Mouse (Mus musculus) CH12.LX (cell line): Measurements from ENCODE around the gene Dok5. TPM values are rescaled to one million over a fixed set of nuclear protein-coding genes. Genes with fewer than 3 reads are reported as not detected.

Experiments used
- DNase-seq: peaks from one replicate; pipeline ENCODE4 v3.0.0-alpha.2; 2013; ENCODE audit errors: extremely low read depth
- H3K27ac ChIP-seq: 2 replicates; pipeline ENCODE4 v1.5.1; 2012; ENCODE audit warnings: low read depth, mild to moderate bottlenecking, control low read depth, moderate library complexity; ENCODE audit not compliant: insufficient read depth
- H3K27me3 ChIP-seq: replicated peaks from 2 replicates; pipeline ENCODE3; 2012; ENCODE audit warnings: inconsistent platforms
- H3K36me3 ChIP-seq, 2 experiments: replicated peaks in 1 of 2; 2 replicates each; pipeline versions ENCODE3 to v1.6.1; 2012; ENCODE audit warnings: inconsistent platforms in 1 of 2, low read length in 1 of 2, mild to moderate bottlenecking in 1 of 2, mixed read lengths in 1 of 2, moderate library complexity in 1 of 2; ENCODE audit not compliant: control insufficient read depth in 1 of 2, insufficient read depth in 1 of 2
- H3K4me1 ChIP-seq, 2 experiments: 2 replicates each; pipeline ENCODE4 v1.6.1; 2012; ENCODE audit warnings: inconsistent platforms in 1 of 2, moderate library complexity in 1 of 2; ENCODE audit not compliant: insufficient read depth in 2 of 2, control insufficient read depth in 1 of 2
- H3K4me2 ChIP-seq: 2 replicates; pipeline ENCODE4 v1.6.1; 2012; ENCODE audit warnings: low read depth, mild to moderate bottlenecking, control low read depth; ENCODE audit not compliant: poor library complexity, insufficient read depth, severe bottlenecking
- H3K4me3 ChIP-seq, 3 experiments: fragments of 150-350 bp in 1 of 3; sonication (generic) in 1 of 3; replicated peaks in 1 of 3; 2 replicates each; pipeline versions ENCODE3 to v1.5.1; 2011 to 2012; ENCODE audit warnings: low read depth in 2 of 3, low read length in 2 of 3, mild to moderate bottlenecking in 2 of 3, moderate library complexity in 2 of 3, control low read depth in 1 of 3, improper control_type of control experiment in 1 of 3, inconsistent platforms in 1 of 3, mixed read lengths in 1 of 3; ENCODE audit not compliant: poor library complexity in 1 of 3
- H3K79me2 ChIP-seq: replicated peaks from 2 replicates; pipeline ENCODE4 v1.6.1; 2012; ENCODE audit warnings: mild to moderate bottlenecking, moderate library complexity; ENCODE audit not compliant: control insufficient read depth, poor library complexity, insufficient read depth, severe bottlenecking; ENCODE audit errors: extremely low read depth
- H3K9ac ChIP-seq: 2 replicates; pipeline ENCODE4 v1.6.1; 2012; ENCODE audit warnings: low read depth, mild to moderate bottlenecking, control low read depth, moderate library complexity; ENCODE audit not compliant: insufficient read depth
- H3K9me3 ChIP-seq: replicated peaks from 2 replicates; pipeline ENCODE3; 2012; ENCODE audit warnings: low read length, inconsistent platforms, mixed read lengths
- BHLHE40 ChIP-seq: IDR thresholded peaks from 2 replicates; pipeline ENCODE4 v1.6.1; 2011; ENCODE audit warnings: mild to moderate bottlenecking, low read depth, low read length, improper control_type of control experiment
- CTCF ChIP-seq, 2 experiments: IDR thresholded peaks in 1 of 2; conservative IDR thresholded peaks in 1 of 2; 2 replicates each; pipeline ENCODE4 v1.5.1; 2011 to 2012; ENCODE audit warnings: low read depth in 2 of 2, low read length in 2 of 2, improper control_type of control experiment in 1 of 2, inconsistent platforms in 1 of 2, mild to moderate bottlenecking in 1 of 2, moderate library complexity in 1 of 2
- E2F4 ChIP-seq: IDR thresholded peaks from 2 replicates; pipeline ENCODE4 v1.6.1; 2011; ENCODE audit warnings: low read depth, low read length, improper control_type of control experiment; ENCODE audit not compliant: insufficient replicate concordance
- ELF1 ChIP-seq: IDR thresholded peaks from 2 replicates; pipeline ENCODE4 v1.6.1; 2014; ENCODE audit warnings: low read depth, mild to moderate bottlenecking, inconsistent platforms, low read length, improper control_type of control experiment
- ETS1 ChIP-seq: conservative IDR thresholded peaks from 2 replicates; pipeline ENCODE4 v1.6.1; 2012; ENCODE audit warnings: low read depth, mild to moderate bottlenecking, inconsistent platforms, low read length, improper control_type of control experiment, moderate library complexity
- HCFC1 ChIP-seq: IDR thresholded peaks from 2 replicates; pipeline ENCODE4 v1.6.1; 2012; ENCODE audit warnings: low read depth, mild to moderate bottlenecking, inconsistent platforms, low read length, improper control_type of control experiment
- JUND ChIP-seq: conservative IDR thresholded peaks from 2 replicates; pipeline ENCODE4 v1.6.1; 2011; ENCODE audit warnings: low read depth, low read length, improper control_type of control experiment
- KAT2A ChIP-seq: IDR thresholded peaks from 2 replicates; pipeline ENCODE4 v1.6.1; 2012; ENCODE audit warnings: low read length, improper control_type of control experiment, inconsistent platforms; ENCODE audit not compliant: insufficient replicate concordance
- MAFK ChIP-seq: IDR thresholded peaks from 2 replicates; pipeline ENCODE4 v1.6.1; 2011; ENCODE audit warnings: low read length, improper control_type of control experiment; ENCODE audit not compliant: insufficient replicate concordance
- MAX ChIP-seq: IDR thresholded peaks from 2 replicates; pipeline ENCODE4 v1.6.1; 2011; ENCODE audit warnings: low read length, improper control_type of control experiment
- POLR2A ChIP-seq: IDR thresholded peaks from 2 replicates; pipeline ENCODE4 v1.6.1; 2011; ENCODE audit warnings: low read depth, mild to moderate bottlenecking, improper control_type of control experiment, low read length
- RAD21 ChIP-seq: IDR thresholded peaks from 2 replicates; pipeline ENCODE4 v1.6.1; 2011; ENCODE audit warnings: low read depth, mild to moderate bottlenecking, low read length, improper control_type of control experiment, moderate library complexity
- SMC3 ChIP-seq: IDR thresholded peaks from 2 replicates; pipeline ENCODE4 v1.6.1; 2011; ENCODE audit warnings: low read depth, low read length, improper control_type of control experiment
- TBP ChIP-seq: conservative IDR thresholded peaks from 2 replicates; pipeline ENCODE4 v1.6.1; 2011; ENCODE audit warnings: low read depth, low read length, improper control_type of control experiment
- TCF12 ChIP-seq: IDR thresholded peaks from 2 replicates; pipeline ENCODE4 v1.6.1; 2014; ENCODE audit warnings: low read depth, mild to moderate bottlenecking, inconsistent platforms, low read length, improper control_type of control experiment
- UBTF ChIP-seq: IDR thresholded peaks from 2 replicates; pipeline ENCODE4 v1.6.1; 2012; ENCODE audit warnings: low read depth, mild to moderate bottlenecking, inconsistent platforms, low read length, improper control_type of control experiment, moderate library complexity
- USF1 ChIP-seq: IDR thresholded peaks from 2 replicates; pipeline ENCODE4 v1.6.1; 2014; ENCODE audit warnings: low read depth, mild to moderate bottlenecking, inconsistent platforms, low read length, improper control_type of control experiment
- ZKSCAN1 ChIP-seq: IDR thresholded peaks from 2 replicates; pipeline ENCODE4 v1.6.1; 2012; ENCODE audit warnings: low read depth, inconsistent platforms, low read length, improper control_type of control experiment, borderline replicate concordance
- ZMIZ1 ChIP-seq: IDR thresholded peaks from 2 replicates; pipeline ENCODE4 v1.6.1; 2012; ENCODE audit warnings: low read depth, mild to moderate bottlenecking, inconsistent platforms, low read length, improper control_type of control experiment
- dilution Hi-C: fragments of 300-500 bp; cut with MboI; formaldehyde crosslinking; loops from 2 replicates; pipeline ENCODE4 v1.14.3; 2020; ENCODE audit warnings: low sequenced_read_pairs; ENCODE audit not compliant: extremely low pct_unique_long_range_greater_than_20kb, extremely low pct_ligation_motif_present
- in situ Hi-C: fragments of 300-500 bp; cut with MboI; formaldehyde crosslinking; loops from 3 replicates; pipeline ENCODE4 v1.14.3; 2019; ENCODE audit warnings: low sequenced_read_pairs, low pct_ligation_motif_present, low pct_unique_long_range_greater_than_20kb, mixed read lengths
- polyA plus RNA-seq: library from polyadenylated mRNA; unstranded; fragments of >175 nt; gene quantifications from 2 replicates; pipeline ENCODE4 v1.2.1, GENCODE M21; 2012; ENCODE audit warnings: low read depth; ENCODE audit not compliant: insufficient read length
- total RNA-seq, 2 experiments: library from RNA; depleted of rRNA; stranded (reverse); fragments of 300-350 nt in 1 of 2; fragments of >200 nt in 1 of 2; gene quantifications; 2 replicates each; pipeline ENCODE4 v1.2.3; 2012 to 2014

The Dok5 gene
- total and polyA plus RNA-seq, 3 experiments: not detected

DNA sequence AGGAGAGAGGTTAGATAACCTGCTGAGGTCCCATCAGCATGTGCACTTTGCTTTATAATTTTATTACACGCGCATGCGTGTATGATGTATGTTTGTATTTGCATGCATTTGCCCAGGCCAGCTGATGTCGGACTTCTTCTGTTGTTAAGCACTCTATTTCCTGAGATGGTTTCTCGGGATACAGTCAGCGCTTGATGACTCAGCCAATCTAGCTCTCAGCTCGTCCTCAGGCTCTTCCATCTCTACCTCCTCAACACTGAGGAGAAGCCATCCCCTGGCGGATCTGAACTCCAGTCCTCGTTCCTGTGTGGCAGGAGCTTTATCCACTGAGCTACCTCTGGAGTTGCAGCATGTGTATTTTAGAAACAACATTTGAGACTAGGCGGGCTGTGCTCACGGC is 44.5 kb downstream of the Dok5 start:
- Histone ChIP-seq H3K9ac (no peak overlapping the region), H3K36me3 (no peaks in the 10 kb centered on the region), H3K27me3 (no peaks in the 10 kb centered on the region), H3K79me2 (no peaks in the 10 kb centered on the region), H3K4me2 (no peak overlapping the region), H3K4me3 (no peak overlapping the region), H3K27ac (no peak overlapping the region), H3K4me1 (no peaks in the 10 kb centered on the region), H3K9me3 (peaks cover 86% of the 10 kb centered on the region)
- TF ChIP-seq JUND (no peak), MAFK (no peak), HCFC1 (no peak), TBP (no peak), ZMIZ1 (no peak), ETS1 (no peak)
- in situ Hi-C loops (no loop called here), dilution Hi-C loops (no loop called here)
- no peak for DNase-seq

DNA sequence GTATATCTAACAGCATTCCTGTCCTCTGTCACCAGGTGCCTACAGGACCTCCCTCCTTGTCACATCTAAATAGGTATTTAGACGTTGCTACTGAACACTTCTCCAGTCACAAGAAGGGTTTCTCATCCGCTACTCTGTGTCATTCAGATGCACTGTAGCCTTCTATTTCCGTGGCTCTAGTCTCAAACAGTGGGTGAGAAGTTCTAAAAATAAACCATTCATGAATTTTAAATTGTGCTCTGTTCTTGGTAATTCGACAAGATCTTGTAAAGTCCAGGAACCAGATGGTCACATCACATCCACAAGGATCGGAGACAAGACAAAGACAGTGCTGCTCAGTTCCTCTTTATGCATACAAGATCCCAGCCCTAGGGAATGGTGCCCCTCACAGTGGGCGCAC is 46.0 kb downstream of the Dok5 start:
- dilution Hi-C loops: no loop called here
- TF ChIP-seq E2F4 (no peak), ELF1 (no peak), MAX (no peak), ETS1 (no peak), TCF12 (no peak), BHLHE40 (no peak), RAD21 (no peak), UBTF (no peak)
- TF ChIP-seq, all 38 proteins: peak for 0
- Histone ChIP-seq H3K9ac (no peak overlapping the region), H3K79me2 (no peaks in the 10 kb centered on the region), H3K36me3 (no peaks in the 10 kb centered on the region), H3K27ac (no peak overlapping the region), H3K4me2 (no peak overlapping the region), H3K9me3 (peaks cover 80% of the 10 kb centered on the region), H3K4me3 (no peak overlapping the region), H3K4me1 (no peaks in the 10 kb centered on the region), H3K27me3 (no peaks in the 10 kb centered on the region)
- in situ Hi-C loops: no loop called here
- DNase-seq: no peak

DNA sequence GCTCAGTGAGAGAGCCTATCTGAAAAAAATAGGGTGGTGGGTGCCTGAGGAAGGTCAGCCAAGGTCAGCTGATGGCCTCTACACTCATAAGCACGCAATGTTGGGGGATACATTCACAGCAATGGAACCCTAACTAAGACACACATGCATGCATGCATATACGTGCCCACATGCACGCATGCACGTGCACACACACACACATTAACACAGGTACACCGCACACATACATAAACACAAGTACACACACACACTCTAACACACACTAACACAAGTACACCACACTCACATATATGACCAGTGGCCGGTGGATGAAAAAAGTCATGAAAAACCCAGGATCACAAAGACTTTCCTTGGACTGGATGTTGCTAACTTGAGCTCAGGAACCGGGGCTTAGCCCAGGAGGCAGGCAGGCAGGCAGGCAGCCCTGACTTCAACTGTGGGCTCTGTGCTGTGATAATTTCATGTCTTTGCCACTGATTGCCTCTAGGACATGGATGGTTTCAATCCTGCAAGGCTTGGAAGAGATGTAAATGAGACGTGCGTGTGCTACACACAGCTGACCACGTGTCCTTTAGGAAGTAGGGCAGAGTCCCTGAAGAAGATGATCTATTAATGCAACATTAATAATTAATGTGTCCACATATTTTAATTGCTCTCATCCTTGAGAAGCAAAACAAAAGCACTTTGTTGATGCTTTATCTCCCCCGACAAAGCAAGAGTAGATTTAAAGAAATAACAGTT is 48.6 kb downstream of the Dok5 start:
- in situ Hi-C loops: no loop called here
- Histone ChIP-seq H3K27me3 (no peaks in the 10 kb centered on the region), H3K27ac (no peak overlapping the region), H3K9me3 (peaks cover 80% of the 10 kb centered on the region), H3K36me3 (no peaks in the 10 kb centered on the region), H3K4me3 (no peak overlapping the region), H3K4me1 (no peaks in the 10 kb centered on the region)
- no peak for DNase-seq
- no peak for TF ChIP-seq ETS1
- no peak for TF ChIP-seq ZKSCAN1
- no peak for TF ChIP-seq USF1
- TF ChIP-seq SMC3: no peak
- TF ChIP-seq KAT2A: no peak
- TF ChIP-seq POLR2A: no peak
- no peak for TF ChIP-seq CTCF (conservative IDR thresholded peaks at IDR 0.05 in 1 of 2, IDR thresholded peaks at IDR 0.05 in 1 of 2; ENCODE audit: low read depth in 2 of 2, low read length in 2 of 2)
- TF ChIP-seq, all 38 proteins: peak for 0
- no peak overlapping the region for H3K4me2 ChIP-seq
- H3K79me2 ChIP-seq: no peaks in the 10 kb centered on the region
- dilution Hi-C loops: no loop called here
- no peak overlapping the region for H3K9ac ChIP-seq
